Mouse (Mus musculus) hindlimb bud, embryonic 11.5 days (tissue): ENCODE results near the gene Cenpv.
"Not testable (repeated sequence)": the region's sequence is repeated elsewhere in the genome, so short reads cannot be mapped to it uniquely, and the experiment has no call there.

Source experiments
- DNase-seq: peaks from one replicate; pipeline ENCODE4 v3.0.0-alpha.2; 2012; ENCODE audit warnings: low read depth, low spot score; ENCODE audit errors: extremely low spot score

Gene Cenpv

GRCm38 (mm10) chr11:62509571-62509970, 29.5 kb downstream of the Cenpv start:
- no peak for DNase-seq

DNA sequence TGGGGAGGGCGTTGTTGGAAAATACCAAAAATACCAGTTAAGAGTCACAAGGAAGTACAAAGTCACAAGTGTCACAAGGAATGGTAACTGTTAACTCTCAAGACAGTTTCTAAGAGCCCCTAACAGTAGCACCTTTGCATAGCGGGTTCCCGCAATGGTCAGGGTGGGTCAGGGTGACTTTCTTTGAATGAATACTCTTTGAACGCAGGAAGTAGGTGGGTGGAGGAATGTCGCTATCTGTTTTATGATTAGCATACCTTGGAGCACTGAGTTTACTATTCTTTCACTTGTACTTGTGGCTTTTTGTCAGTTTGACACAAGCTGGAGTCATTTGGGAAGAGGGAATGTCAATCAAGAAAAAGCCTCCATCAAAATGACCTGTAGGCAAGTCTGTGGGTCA, 30.2 kb downstream of the Cenpv start:
- not testable (repeated sequence) for DNase-seq

DNA sequence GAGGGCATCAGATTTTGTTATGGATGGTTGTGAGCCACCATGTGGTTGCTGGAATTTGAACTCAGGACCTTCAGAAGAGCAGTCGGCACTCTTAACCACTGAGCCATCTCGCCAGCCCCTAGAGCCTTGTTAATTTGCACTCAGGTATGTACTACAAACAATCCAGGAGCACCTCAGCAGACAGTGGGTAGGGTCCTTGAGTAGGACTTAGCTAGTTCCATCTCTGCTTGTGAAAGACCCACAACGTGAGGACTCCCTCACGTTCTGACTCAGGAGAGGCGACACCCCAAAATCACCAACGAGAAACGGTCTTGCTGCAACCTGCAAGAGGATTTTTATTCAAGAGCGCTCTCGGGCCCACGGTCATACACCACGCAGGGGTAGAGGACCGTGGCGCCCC, 30.7 kb downstream of the Cenpv start:
- not testable (repeated sequence) for DNase-seq

- DNase-seq, result no peak
Observed at GRCm38 (mm10) chr11:62507683-62508082, 31.4 kb downstream of the Cenpv start.

GRCm38 (mm10) chr11:62500529-62500928, 38.5 kb downstream of the Cenpv start:
- no peak for DNase-seq

DNA sequence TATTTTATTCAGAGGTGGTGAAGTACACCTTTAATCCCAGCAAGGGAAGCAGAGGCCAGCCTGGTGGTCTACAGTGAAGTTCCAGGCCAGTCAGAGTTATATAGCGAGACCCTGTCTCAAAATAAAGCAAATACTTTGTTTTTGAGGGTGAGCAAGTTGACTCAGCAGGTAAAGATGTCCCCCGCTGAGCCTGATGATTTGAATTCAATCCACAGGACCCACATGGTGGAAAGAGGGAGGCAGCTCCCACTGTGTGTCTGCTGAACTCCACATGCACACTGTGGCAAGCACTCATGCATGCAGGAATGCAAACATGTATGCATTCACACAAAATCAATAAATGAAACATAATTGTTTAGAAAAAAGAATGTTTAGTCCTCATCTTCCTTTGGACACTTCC, 40.3 kb downstream of the Cenpv start:
- DNase-seq, result no peak

GRCm38 (mm10) chr11:62497181-62497580, 41.9 kb downstream of the Cenpv start:
- DNase-seq, result no peak

DNA sequence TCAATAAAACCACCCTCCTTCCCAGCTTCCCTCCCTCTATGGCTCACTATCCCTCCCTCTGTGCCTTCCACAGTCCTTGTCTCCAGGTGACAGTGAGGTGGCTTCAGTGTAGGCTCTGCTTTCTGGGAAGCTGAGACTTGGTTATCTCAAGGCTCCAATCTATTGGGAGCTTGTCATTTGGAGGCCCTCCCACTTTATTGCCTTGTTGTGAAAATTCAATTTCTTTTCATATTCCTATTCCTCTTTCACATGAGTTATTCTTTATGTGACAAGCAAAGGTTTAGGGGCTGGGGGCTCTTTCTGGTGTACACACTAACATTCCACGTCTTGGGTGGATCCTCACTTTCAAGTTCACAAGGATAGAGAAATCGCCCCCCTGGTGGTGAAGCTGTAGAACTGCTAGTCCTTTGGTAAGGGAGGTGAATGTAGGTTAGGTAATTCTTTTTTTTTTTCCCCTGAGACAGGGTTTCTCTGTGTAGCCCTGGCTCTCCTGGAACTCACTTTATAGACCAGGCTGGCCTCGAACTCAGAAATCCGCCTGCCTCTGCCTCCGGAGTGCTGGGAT, 42.8 kb downstream of the Cenpv start:
- no peak for DNase-seq

GRCm38 (mm10) chr11:62495276-62495801, 43.7 kb downstream of the Cenpv start:
- peak; percentile 24 for DNase-seq

DNA sequence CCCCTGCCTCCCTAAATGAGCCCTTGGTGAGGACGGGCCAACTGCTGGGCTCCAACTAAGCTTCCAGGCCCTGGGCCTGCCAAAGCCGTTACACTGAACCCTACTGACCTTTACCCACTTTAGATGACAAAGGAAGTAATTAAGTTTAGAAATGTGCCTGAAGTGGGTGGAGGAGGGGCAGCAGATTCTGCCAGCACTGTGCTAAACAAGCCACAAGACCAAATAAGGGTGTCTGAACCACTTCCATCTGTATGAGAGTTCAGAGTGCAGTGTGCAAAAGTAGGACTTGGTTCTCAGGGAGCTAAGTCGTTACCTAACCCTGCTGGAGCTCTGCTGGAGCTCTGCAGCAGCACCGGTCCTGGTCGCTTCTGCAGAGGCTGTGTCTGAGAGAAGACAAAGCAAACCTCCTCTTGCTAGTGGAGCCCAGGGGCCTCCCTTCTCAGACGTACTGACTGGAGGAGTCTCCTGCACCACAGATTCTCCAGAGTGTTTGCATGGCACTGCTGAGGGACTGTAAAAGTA, 44.2 kb downstream of the Cenpv start:
- DNase-seq, result peak; percentile 66

- no peak for DNase-seq
Observed at GRCm38 (mm10) chr11:62493701-62494100, 45.4 kb downstream of the Cenpv start.

GRCm38 (mm10) chr11:62487540-62488350, 51.3 kb downstream of the Cenpv start:
- no peak for DNase-seq

- DNase-seq, result no peak
Observed at GRCm38 (mm10) chr11:62486949-62487348, 52.1 kb downstream of the Cenpv start.

DNA sequence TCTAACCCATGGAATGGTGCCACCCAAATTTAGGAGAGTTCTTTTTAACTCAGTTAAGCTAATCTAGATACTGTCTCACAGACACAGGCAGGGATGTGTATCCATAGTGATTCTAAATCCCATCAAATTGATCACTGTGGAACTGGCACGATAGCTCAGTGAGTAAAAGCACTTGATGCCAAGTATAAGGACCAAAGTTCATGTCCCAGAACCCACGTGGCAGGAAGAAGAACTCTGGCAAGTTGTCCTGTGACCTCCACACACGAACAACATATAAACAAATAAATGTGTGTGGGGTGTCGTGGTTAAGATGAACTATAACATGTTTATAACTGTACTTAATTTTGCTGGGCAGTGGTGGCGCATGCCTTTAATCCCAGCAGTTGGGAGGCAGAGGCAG, 59.5 kb downstream of the Cenpv start:
- no peak for DNase-seq

DNA sequence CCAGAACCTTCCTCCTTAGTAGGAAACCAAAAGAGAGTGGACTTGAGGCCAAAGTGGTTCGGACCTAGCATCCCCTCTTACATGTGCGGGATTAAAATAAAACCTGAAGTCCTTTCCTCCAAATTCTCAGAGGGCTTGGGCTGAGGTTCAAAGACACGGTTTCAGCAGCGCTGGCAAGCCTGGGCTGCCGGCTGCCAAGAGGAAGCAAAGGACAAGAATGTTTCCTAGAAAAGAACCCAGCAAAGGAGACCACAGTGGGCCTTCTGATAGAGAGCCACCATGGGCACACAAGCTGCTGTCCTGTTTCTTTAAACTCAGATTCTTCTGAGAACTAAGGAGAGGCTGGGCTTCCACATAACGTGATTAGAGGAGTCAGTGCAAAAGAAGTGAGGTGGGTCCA, 60.1 kb downstream of the Cenpv start:
- DNase-seq, result no peak

- DNase-seq, result no peak
Observed at GRCm38 (mm10) chr11:62476156-62476555, 62.9 kb downstream of the Cenpv start.
